Mouse (Mus musculus) testis, postnatal 14 days (tissue): ENCODE results near the gene Rxfp2.

Source experiments
- DNase-seq: peaks from one replicate; pipeline ENCODE4 v3.0.0; 2021; ENCODE audit warnings: low spot score

Rxfp2 gene

DNA sequence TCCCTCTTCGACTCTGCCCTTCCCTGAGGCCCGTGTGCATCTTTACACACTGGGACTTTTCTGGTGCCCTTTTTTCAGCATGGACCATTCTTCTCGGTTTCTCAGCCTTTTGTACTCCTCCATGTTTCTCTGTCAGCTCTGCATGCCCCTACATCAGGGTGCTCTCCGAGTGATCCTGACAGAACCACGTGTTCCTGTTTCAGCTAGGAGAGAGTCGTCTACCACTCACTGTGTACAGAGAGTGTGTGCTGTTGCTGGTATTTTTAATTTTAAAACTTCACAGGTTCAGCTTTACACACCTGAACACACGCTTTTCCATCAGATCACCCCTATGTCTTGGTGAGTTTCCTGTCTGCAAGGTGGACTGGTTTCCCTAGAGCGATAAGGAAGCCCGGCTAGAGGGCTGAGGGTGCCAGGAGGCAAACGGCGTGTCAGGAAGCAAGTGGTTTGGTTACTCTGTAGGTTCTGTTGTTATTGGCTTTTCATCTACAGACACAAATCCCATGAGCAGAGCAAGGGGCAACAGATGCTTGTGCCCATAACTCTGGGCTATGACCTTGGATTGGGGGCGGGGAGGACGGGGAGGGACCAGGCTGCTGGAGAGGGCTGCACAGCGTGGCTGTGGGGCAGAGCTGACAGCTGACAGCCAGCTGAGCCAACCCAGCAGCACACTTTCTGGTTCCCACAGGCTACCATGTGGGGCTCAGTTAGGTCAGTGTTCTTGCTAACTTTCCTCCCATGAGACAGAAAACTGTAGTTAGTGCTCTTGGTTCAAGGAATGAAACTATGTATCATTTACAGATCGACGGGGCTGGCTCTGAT, 97.0 kb downstream of the Rxfp2 start:
- DNase-seq, result no peak

GRCm38 (mm10) chr5:150116216-150116905, 97.9 kb downstream of the Rxfp2 start:
- DNase-seq, result no peak

DNA sequence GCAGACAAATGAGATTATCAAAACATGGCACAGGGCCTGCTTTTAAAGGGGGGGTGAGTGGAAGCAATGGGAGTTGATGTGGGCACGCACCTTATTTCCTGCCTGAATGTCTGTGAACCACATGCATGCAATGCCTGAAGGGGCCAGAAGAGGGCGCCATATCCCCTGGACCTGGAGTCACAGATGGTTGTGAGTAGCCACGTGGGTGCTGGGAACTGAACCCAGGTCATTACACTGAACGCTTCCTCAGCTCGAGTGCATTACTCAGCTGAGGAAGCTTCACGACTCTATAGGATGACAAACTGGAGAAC, 98.4 kb downstream of the Rxfp2 start:
- peak; percentile 68 for DNase-seq

GRCm38 (mm10) chr5:150118124-150118454, 99.6 kb downstream of the Rxfp2 start:
- no peak for DNase-seq

DNA sequence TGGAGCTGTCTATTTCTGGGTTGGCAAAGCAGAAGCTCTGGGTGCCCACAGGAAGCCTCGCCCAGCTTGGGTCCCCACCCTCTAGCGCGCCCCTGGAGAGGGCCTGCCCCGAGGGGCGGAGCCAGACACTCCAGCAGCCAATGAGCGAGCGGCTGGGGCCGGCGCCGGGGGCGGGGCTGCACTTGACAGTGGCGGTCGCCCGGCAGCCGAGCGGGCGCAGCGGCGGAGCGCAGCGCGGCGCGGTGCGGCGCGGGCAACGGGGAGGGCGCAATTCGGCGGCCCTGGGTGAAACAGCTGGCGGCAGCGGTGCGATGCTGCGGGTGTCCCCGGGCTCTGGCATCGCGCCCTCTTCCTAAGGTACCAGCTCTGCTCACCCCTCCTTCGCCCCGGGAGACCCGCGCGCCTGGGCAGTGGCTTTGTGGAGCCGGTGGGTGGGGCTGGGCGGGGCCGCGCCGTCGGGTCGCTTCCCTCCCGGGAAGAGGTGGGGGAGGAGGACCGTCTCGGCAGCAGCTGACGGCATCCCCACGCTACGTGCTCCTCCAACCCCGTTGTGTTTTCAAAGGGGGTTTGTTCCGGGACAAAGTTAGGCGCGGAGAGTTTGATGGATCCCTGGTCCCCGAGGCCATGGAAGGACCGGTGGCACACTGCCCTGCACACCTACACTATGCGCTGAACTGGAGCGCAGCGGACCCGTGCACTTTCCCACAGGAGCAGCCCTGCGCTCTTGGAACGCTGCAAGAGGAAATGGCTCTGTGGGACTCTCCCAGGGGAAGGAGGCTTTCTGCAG, 100.2 kb downstream of the Rxfp2 start, which contains the start of gene Fry:
Gene Fry (plus strand): TSS at position 191 of the 787 bp plus-strand sequence.
- DNase-seq, result peak; percentile 88

GRCm38 (mm10) chr5:150120676-150121075, 102.2 kb downstream of the Rxfp2 start:
- DNase-seq, result no peak

- DNase-seq, result no peak
These were observed 103.6 kb downstream of the Rxfp2 start for GRCm38 (mm10) chr5:150122095-150122494.

- no peak for DNase-seq
These were observed 104.1 kb downstream of the Rxfp2 start for GRCm38 (mm10) chr5:150122571-150122970.

GRCm38 (mm10) chr5:150125920-150126319, 107.4 kb downstream of the Rxfp2 start:
- no peak for DNase-seq

DNA sequence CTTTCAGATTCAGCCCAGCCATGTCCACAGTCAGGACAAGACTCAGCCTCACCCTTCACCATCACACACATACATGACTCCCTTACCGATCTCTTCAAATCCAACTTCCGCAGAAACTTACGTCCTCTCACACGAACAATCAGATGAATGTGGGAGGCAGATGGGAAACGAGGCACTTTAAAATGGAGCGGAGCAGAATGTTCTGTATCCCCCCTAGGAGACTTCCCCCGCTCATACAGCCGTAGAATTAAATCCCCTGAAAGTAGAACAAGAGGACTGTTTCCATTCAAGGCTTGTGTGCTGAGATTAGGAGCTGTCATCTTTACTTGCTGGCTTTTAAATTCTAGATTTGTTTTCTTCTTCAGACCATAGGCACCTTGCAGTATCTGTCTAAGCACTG, 110.0 kb downstream of the Rxfp2 start:
- DNase-seq, result no peak

DNA sequence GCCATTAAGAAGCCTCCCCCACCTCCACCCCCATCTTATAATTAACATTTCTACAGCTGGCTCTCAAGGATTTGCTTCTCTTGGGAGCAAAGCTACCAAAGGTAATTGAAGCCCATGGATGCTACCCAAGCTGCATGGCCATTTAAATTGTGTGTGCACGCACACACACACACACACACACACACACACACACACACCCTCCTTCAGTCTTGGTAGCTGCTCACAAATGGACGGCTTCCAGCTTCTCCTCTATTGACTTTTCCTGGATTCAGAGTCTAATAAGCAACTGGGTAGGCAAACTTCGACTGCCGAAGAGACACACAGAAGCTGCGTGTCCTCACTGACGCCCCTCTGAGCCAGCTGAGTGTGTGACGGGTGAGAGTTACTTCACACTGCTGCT, 111.7 kb downstream of the Rxfp2 start:
- DNase-seq, result no peak

DNA sequence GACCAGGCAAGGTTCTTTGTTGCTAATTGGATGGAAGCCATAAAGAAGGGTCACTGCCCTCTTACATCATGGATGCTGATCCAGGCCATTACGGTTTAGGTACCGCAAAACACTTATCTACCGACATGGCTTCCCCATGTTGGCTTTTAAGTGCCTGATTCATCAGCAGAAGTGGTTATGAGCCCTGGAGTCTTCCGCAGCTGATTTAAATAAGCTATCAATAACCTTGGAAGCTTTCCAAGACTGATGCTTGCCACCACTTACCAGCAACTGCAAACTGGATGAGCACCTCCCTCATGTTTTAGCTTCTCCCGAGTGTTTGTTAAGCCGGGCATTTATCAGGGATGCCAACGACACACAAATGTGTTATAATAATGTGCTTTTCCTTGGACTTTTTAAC, 112.7 kb downstream of the Rxfp2 start:
- no peak for DNase-seq
